ENCODE assay signal across 12 mouse cellular contexts in genomic region chr11:16809161-16809967, GRCm38 (mm10). TPM values are rescaled to one million over a fixed set of nuclear protein-coding genes. Genes with fewer than 3 reads are reported as not detected.
DNase-seq lines count a peak whose midpoint lies in the region; ATAC-seq and TF ChIP-seq lines count a peak whose summit lies in the region.
"Had no signal": no experiment of that assay in that cellular context is flagged by ENCODE, and none has a peak within 500 bp of the region (broad histone marks: within the 10 kb centered on the region; RNA-seq: fewer than 3 reads in every experiment).

No protein-coding gene starts in this region.

- no peaks in the 10 kb centered on the region for H3K79me2 ChIP-seq in myocyte (ENCODE audit: control insufficient read depth, insufficient read depth)

- peaks cover 13% of the 10 kb centered on the region; the same call in 1 of the 2 replicates for H3K4me1 ChIP-seq in heart, embryonic 10.5 days
- H3K4me1 ChIP-seq in lung, embryonic 14.5 days (ENCODE audit: insufficient read depth): peaks cover 4% of the 10 kb centered on the region; the same call in 1 of the 2 replicates

- WGBS in heart, embryonic 10.5 days: 64% methylated on average over 9 of the region's 9 CpGs
- WGBS in lung, embryonic 14.5 days: 46% methylated on average over 9 of the region's 9 CpGs

- intact Hi-C loops in heart, postnatal 14 days (cut with DNase I): no loop called here
- intact Hi-C loops in left cerebral cortex, postnatal 4 days (cut with DNase I): no loop called here

- H3K27me3 ChIP-seq in heart, embryonic 10.5 days (ENCODE audit: insufficient read depth, poor library complexity, severe bottlenecking): peaks cover 11% of the 10 kb centered on the region; the same call in 1 of the 2 replicates
- no peaks in the 10 kb centered on the region for H3K27me3 ChIP-seq in lung, embryonic 14.5 days (ENCODE audit: insufficient read depth, low read length)
- H3K27me3 ChIP-seq in myocyte (ENCODE audit: control insufficient read depth, insufficient read depth, insufficient read length): no peaks in the 10 kb centered on the region

- TF ChIP-seq CTCF in lung, embryonic 14.5 days (IDR thresholded peaks at IDR 0.05; ENCODE audit: low read depth): no peak

- no peak overlapping the region for H3K4me3 ChIP-seq in heart, embryonic 10.5 days
- no peak overlapping the region for H3K4me3 ChIP-seq in lung, embryonic 14.5 days (ENCODE audit: low read depth, low read length)
- no peak overlapping the region for H3K4me3 ChIP-seq in myocyte
- H3K4me3 ChIP-seq: erythroblast, embryonic 14.5 days; layer of hippocampus, adult 2 months had no signal

- H3K4me2 ChIP-seq in lung, embryonic 14.5 days: no peak overlapping the region
- peak overlapping the region; percentile 60 for H3K4me2 ChIP-seq in myocyte (ENCODE audit: low read depth)

- no peak for TF ChIP-seq POLR2A in myocyte (IDR thresholded peaks at IDR 0.05; ENCODE audit: insufficient read length, low read depth)

- no peaks in the 10 kb centered on the region for H3K9me3 ChIP-seq in heart, embryonic 10.5 days
- H3K9me3 ChIP-seq in lung, embryonic 14.5 days (ENCODE audit: low read depth, low read length): no peaks in the 10 kb centered on the region

- peak overlapping the region; percentile 36; the same call in 1 of the 2 replicates for H3K27ac ChIP-seq in heart, embryonic 10.5 days
- H3K27ac ChIP-seq in lung, embryonic 14.5 days (ENCODE audit: low read depth): peak overlapping the region; percentile 28; the same call in 1 of the 2 replicates

- ATAC-seq in lung, embryonic 14.5 days (ENCODE audit: insufficient read depth): no peak; the same call in 1 of the 2 replicates
- peak; percentile 20; the same call in 1 of the 2 replicates for ATAC-seq in granulocyte monocyte progenitor cell, adult 5-6 weeks (replicated peaks; ENCODE audit: poor library complexity, severe bottlenecking)

- no peaks in the 10 kb centered on the region for H3K36me3 ChIP-seq in heart, embryonic 10.5 days
- H3K36me3 ChIP-seq in lung, embryonic 14.5 days (ENCODE audit: insufficient read depth): no peaks in the 10 kb centered on the region
- no peaks in the 10 kb centered on the region for H3K36me3 ChIP-seq in myocyte (ENCODE audit: control insufficient read depth, insufficient read depth)

- DNase-seq in heart, embryonic 10.5 days (ENCODE audit: low spot score): no peak
- DNase-seq in heart, postnatal 14 days: no peak
- DNase-seq in lung, embryonic 14.5 days: no peak
- DNase-seq in lung, postnatal 25 days (ENCODE audit: low spot score): no peak
- DNase-seq in adrenal gland, postnatal 14 days: no peak
- no peak for DNase-seq in left cerebral cortex, postnatal 4 days
- DNase-seq: cerebellum, adult 9-10 months; gastrocnemius, postnatal 36 days had no signal

- H3ac ChIP-seq in myocyte (ENCODE audit: control insufficient read depth, insufficient read length): no peak overlapping the region

- no peak overlapping the region for H3K9ac ChIP-seq in lung, embryonic 14.5 days

TF ChIP-seq in myocyte, 11 proteins besides CTCF, POLR2A, EP300 and RAD21:
- TF ChIP-seq POLR2AphosphoS2 (IDR thresholded peaks at IDR 0.05; ENCODE audit: insufficient read length, low read depth) (no peak), REST (IDR thresholded peaks at IDR 0.05; ENCODE audit: insufficient read depth, insufficient read length) (no peak), SRF (IDR thresholded peaks at IDR 0.05; ENCODE audit: control insufficient read depth, insufficient read length, low read depth) (no peak)

RNA-seq across cellular contexts. Expression of gene Egfr, which starts 57.4 kb away (rescaled TPM):
- polyA plus RNA-seq in heart, embryonic 10.5 days (2016; fragmentation: Nextera tagmentation; extraction: Ambion mirVana): 1.9 and 3.1 TPM in 2 replicates
- total RNA-seq in heart, postnatal 14 days (2021): 10 to 100 TPM in 1 of 2 experiments, 1 to 10 TPM in 1; 10.0 to 13.3 TPM
- 9.2 and 11.5 TPM in 2 replicates for polyA plus RNA-seq in lung, embryonic 14.5 days (2014; fragmentation: Nextera tagmentation; extraction: Ambion mirVana)
- not detected in 2 replicates for total RNA-seq in granulocyte monocyte progenitor cell, adult 5-6 weeks (2014; fragmentation: Nextera tagmentation)
- 0.09 TPM in 1 of 2 replicates, not detected in the other for total RNA-seq in granulocyte monocyte progenitor cell, adult 5-6 weeks (2017)
- 4.1 TPM for polyA plus RNA-seq in myocyte (2012; fragmentation: generic; extraction: Trizol)
- total RNA-seq in adrenal gland, postnatal 14 days (2021): 13.7 and 17.5 TPM in 2 replicates
- total RNA-seq in left cerebral cortex, postnatal 4 days (2021): 10 to 100 TPM; 18.1 to 20.1 TPM
- polyA plus RNA-seq: erythroblast, embryonic 14.5 days had no signal

Comparison
In these comparisons a context has a peak if more than half of its experiments do, and no peak if none do; other contexts are left out.
1. RNA of gene Egfr, which starts 57.4 kb away (total RNA-seq): 18.1 to 20.1 TPM in left cerebral cortex, postnatal 4 days, 13.7 to 17.5 TPM in adrenal gland, postnatal 14 days and 10.0 to 13.3 TPM in heart, postnatal 14 days; 0.09 TPM in granulocyte monocyte progenitor cell, adult 5-6 weeks; every median in the first group is over 10 times any median in the second.